Mouse (Mus musculus) mouse trophoblast stem cell (cell line): Measurements from ENCODE around the gene Kif1b.

ENCODE experiments used
- in situ Hi-C, 2 experiments: fragments of 300-500 bp; cut with MseI, MboI; formaldehyde crosslinking; loops; 2 replicates in 1 of 2; 3 replicates in 1 of 2; pipeline ENCODE4 v1.15.1; 2025

Gene Kif1b

GRCm38 (mm10) chr4:149314275-149314837 is 6.9 kb upstream of the Kif1b start:
- in situ Hi-C loops: no loop called here

GRCm38 (mm10) chr4:149313558-149314253 is 6.2 kb upstream of the Kif1b start:
- in situ Hi-C loops: no loop called here

- in situ Hi-C loops: no loop called here
These were observed 4.5 kb upstream of the Kif1b start for GRCm38 (mm10) chr4:149311996-149312395.

DNA sequence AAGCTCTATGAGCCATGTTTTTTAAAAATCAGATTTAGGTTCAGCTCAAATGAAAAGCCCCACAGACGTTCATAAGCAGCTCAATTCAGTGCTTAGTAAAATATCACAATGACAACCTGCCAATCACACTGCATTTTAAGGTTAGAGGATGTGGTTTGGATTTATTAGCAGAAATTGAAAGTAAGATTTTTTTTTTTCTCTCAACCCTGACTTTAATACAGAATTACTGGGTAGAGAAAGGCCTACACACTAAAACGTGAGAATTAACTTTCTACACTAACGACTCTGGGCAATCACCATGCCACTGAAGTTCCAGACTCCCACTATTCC is 963 bp upstream of the Kif1b start:
- in situ Hi-C loops: no loop called here

GRCm38 (mm10) chr4:149306712-149307595 is 539 bp downstream of the Kif1b start:
- in situ Hi-C loops: no loop called here

DNA sequence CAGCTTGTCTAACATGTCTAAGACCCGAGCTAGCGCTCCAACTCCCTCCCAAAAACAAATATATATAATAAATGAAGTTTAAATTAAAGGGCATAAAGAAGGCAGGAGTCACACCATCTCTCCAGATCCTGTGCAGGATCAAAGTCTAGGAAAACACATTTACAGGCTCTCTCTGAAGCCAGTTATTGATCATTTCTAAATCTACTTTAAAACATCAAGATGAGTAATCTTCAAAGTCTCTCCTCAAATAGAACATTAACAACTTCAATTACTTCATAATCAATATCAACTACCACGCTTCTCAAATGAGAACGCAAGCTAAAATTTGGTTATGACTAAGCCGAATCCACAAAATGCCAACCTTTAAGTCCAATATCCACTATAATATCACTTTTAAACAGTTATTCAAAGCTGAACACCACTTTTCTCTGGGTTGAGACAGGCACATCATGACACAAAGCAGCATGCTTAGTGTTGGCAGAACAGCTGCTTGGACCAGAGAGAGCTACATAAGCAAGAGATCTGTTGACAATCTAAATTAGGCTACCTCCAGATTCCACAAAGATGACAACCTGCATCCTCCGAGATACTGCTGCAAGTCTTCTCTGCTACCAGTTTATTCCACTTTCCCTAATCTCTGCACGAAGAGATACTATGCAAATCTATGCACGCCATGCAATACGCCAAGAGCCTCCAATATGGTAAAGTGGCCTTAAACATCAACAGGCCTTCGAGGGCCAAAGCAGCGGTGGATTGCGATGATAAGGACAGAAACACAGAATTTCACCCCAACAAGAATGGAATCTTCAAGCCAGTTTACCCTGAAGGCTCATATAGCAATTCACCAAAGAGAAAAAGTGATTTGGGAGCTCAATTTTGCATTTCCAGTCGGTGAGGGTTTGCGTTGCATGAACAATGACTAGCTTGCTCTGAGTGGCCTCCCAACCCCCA is 1.5 kb downstream of the Kif1b start:
- in situ Hi-C loops: no loop called here

GRCm38 (mm10) chr4:149304466-149304865 is 3.0 kb downstream of the Kif1b start:
- in situ Hi-C loops: no loop called here

GRCm38 (mm10) chr4:149303502-149303901 is 4.0 kb downstream of the Kif1b start:
- in situ Hi-C loops: no loop called here

DNA sequence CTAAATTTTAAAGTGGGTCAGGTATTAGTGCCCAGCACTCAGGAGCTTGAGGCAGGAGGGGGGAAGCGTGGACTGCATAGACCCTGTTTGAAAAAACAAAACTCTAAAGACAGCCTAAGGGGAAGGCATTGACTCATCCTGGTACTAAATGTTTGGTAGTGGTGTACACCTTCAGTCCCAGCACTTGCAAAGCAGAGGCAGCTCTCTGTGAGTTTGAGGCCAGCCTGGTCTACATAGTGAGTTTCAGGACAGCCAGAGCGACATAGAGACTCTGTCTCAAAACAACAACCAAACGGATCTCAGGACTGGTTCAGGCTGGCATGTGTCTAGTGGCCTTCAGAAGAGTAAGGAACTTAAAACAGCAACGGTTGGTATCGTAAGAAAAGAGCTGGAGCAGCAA is 4.7 kb downstream of the Kif1b start:
- in situ Hi-C loops: no loop called here

- in situ Hi-C loops: no loop called here
These were observed 5.4 kb downstream of the Kif1b start for GRCm38 (mm10) chr4:149302136-149302535.

GRCm38 (mm10) chr4:149296501-149296900 is 11.0 kb downstream of the Kif1b start:
- in situ Hi-C loops: no loop called here

DNA sequence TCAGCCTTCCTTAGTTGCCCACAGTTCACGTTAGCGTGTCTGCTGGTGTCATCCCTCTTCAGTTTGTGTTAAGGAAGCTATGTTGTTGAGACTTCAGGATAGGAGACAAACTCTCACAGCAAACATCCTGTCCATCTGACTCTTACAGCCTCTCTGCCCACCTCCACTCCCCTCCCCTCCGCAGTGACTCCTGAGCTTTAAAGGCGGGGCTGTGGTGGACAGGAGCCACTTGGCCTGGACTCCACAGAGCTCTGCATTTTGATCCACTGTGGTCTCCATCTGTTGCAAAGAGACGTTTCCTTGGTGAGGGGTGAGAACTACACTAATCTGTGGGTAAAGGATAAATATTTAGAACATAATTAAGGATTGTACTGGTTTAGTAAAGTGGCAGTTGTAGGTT is 14.5 kb downstream of the Kif1b start:
- in situ Hi-C loops: no loop called here

DNA sequence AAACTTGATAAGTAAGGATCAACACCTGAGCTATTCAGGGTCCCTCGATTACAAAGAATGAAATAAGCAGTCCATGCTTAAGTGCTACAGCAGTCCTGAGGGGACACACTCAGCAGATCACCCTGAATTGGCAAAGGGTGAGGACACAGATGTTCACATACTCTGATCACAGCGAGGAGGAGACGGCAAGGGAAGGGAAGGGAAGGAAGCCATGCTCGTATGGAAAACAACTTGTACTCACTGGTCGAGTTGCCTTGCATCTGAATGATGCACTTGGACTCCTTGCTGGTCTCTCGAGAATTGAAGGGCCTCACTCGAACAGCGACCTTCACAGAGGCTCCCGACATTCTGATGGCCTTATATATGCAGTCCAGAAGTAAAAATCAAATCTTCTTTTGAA is 16.4 kb downstream of the Kif1b start:
- in situ Hi-C loops: no loop called here

GRCm38 (mm10) chr4:149290157-149290750 is 17.2 kb downstream of the Kif1b start:
- in situ Hi-C loops: no loop called here

DNA sequence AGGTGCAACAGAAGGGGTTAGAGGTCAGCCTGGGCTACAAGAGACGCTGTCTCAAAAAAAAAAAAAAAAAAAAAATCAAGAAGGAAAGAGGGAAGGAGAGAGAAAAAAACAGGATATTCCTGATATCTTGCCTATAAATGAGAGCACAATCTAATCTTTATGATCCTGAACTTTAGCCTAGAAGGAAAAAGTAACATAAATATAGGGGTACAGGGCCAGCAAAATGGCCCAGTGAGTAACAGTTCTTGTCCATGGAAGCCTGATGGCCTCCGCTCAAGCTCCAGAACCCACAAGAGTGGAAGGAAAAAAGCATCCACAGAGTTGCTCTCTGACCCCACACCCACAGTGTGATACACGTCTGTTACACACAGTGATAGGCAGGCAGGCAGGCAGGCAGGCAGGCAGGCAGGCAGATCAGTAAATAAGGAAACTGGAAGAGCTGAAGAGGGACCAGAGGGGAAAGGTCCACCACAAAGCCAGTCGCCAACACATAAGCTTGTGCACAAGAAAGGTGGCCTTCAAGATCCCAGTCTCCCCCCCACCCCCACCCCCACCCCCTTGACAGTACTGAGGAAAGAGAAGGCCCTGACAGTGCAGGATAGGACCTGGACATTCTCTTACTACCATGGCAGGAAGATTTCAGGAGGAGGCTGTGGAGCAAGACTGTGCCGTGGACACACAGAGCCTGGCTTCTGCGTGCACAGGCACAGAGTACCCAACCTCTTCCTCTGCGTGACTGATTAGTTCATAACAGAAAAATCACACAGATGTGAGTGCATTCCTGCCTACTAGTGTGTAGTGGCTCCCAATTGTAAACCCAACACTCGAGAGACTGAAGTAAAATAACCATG is 21.0 kb downstream of the Kif1b start:
- in situ Hi-C loops: no loop called here

GRCm38 (mm10) chr4:149285691-149286090 is 21.8 kb downstream of the Kif1b start:
- in situ Hi-C loops: no loop called here

DNA sequence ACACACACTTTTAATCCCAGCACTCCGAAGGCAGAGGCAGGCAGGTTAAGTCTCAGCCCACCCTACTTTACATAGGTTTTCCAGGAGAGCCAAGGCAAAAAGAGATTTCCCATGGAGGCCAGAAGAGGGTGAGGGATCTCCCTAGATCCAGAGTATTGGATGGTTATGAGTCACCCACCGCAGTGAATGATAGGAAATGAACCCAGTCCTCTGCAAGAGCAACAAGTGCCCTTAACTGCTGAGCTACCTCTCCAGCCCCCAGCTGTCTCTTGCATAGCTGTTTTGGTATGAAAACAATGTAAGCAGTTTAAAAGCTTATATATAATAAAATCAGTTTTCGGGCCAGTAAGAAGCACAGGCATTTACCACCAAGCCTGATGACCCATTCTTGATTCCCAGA is 24.5 kb downstream of the Kif1b start:
- in situ Hi-C loops: no loop called here

- in situ Hi-C loops: no loop called here
These were observed 25.3 kb downstream of the Kif1b start for GRCm38 (mm10) chr4:149282025-149282738.

DNA sequence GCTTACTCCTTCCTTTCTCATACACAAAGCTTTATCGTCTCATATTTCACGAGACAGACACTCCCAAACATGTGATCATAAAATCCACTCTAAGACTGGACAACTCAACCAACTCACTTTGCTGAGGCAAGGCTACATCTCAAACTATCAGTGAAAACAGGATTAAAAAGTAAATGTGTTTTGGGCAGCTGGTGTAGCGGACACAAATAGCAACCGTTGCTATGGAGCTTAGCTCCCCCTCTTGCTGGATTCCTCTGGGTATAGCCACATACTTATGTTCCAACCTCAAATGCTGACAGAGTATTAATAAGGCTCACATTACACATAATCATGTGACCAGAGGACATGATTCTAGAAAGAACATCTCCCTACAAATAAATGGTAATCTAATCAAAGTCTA is 29.9 kb downstream of the Kif1b start:
- in situ Hi-C loops: no loop called here

- in situ Hi-C loops: no loop called here
These were observed 34.4 kb downstream of the Kif1b start for GRCm38 (mm10) chr4:149273128-149273527.
